Mouse (Mus musculus) forebrain, postnatal 0 days (tissue): ENCODE measurements around the gene Cnot8. TPM values are rescaled to one million over a fixed set of nuclear protein-coding genes. Genes with fewer than 3 reads are reported as not detected.

Experiments
- ATAC-seq: fragments of 200-750 bp; cut with Nextera tagmentation; 2 replicates; pipeline ENCODE4 v1.8.0; 2017; ENCODE audit warnings: mild to moderate bottlenecking, moderate library complexity
- DNase-seq: peaks from one replicate; pipeline ENCODE4 v3.0.0-alpha.2; 2015
- H3K27ac ChIP-seq: fragments of 300-500 bp; sonication (generic); 2 replicates; pipeline ENCODE4 v1.5.1; 2014; ENCODE audit warnings: low read depth, mild to moderate bottlenecking, antibody characterized with exemption, low read length, moderate library complexity, mixed read lengths
- H3K27me3 ChIP-seq: fragments of 300-500 bp; sonication (generic); 2 replicates; pipeline ENCODE4 v1.6.1; 2014; ENCODE audit warnings: mild to moderate bottlenecking, low read length, mixed read lengths; ENCODE audit not compliant: insufficient read depth
- H3K36me3 ChIP-seq: fragments of 300-500 bp; sonication (generic); 2 replicates; pipeline ENCODE4 v1.6.1; 2014; ENCODE audit warnings: mild to moderate bottlenecking, moderate library complexity; ENCODE audit not compliant: insufficient read depth
- H3K4me1 ChIP-seq: fragments of 300-500 bp; sonication (generic); 2 replicates; pipeline ENCODE4 v1.6.1; 2014; ENCODE audit warnings: antibody characterized with exemption; ENCODE audit not compliant: insufficient read depth
- H3K4me2 ChIP-seq: fragments of 300-500 bp; sonication (generic); 2 replicates; pipeline ENCODE4 v1.6.1; 2014; ENCODE audit warnings: low read depth, mild to moderate bottlenecking, moderate library complexity
- H3K4me3 ChIP-seq: fragments of 300-500 bp; sonication (generic); 2 replicates; pipeline ENCODE4 v1.5.1; 2014; ENCODE audit warnings: low read depth, low read length, mixed read lengths
- H3K9ac ChIP-seq: fragments of 300-500 bp; sonication (generic); 2 replicates; pipeline ENCODE4 v1.6.1; 2014; ENCODE audit warnings: mild to moderate bottlenecking
- H3K9me3 ChIP-seq: fragments of 300-500 bp; sonication (generic); 2 replicates; pipeline ENCODE4 v1.6.1; 2016; ENCODE audit warnings: low read length
- CTCF ChIP-seq: sonication (generic); IDR thresholded peaks from 2 replicates; pipeline ENCODE4 v1.5.1; 2016; ENCODE audit warnings: antibody characterized with exemption, control low read depth, low read depth
- WGBS: fragments of 180-500 bp; shearing (Covaris S2); extraction: QIAGEN DNeasy Blood & Tissue Kit; methylation state at CpG from one replicate; pipeline ENCODE4 v1.1.7; 2014; 5-methylcytosine and 5-hydroxymethylcytosine counted together
- polyA plus RNA-seq: library from polyadenylated mRNA; unstranded; fragments of >200 nt; fragmentation: Nextera tagmentation; extraction: Ambion mirVana; gene quantifications from 2 replicates; pipeline ENCODE4 v1.2.1, GENCODE M21; 2015
- total RNA-seq: library from RNA; depleted of rRNA; stranded (reverse); fragments of >200 nt; gene quantifications from 2 replicates; pipeline ENCODE4 v1.2.3, GENCODE M21; 2014

Gene Cnot8
- total and polyA plus RNA-seq, 2 experiments from 2014 or later = 107 to 121 TPM

- Histone ChIP-seq H3K36me3 (peaks cover 82% of the 10 kb centered on the region), H3K27me3 (no peaks in the 10 kb centered on the region), H3K9me3 (no peaks in the 10 kb centered on the region), H3K9ac (no peak overlapping the region), H3K4me1 (no peaks in the 10 kb centered on the region), H3K4me3 (no peak overlapping the region), H3K27ac (no peak overlapping the region), H3K4me2 (no peak overlapping the region)
- ATAC-seq (no peak), DNase-seq (no peak)
- TF ChIP-seq CTCF = no peak
- WGBS = 82% methylated on average over 6 of the region's 6 CpGs
Measured at GRCm38 (mm10) chr11:58129302-58129843, 25.4 kb downstream of the Cnot8 start.

- Histone ChIP-seq H3K36me3 (peaks cover 90% of the 10 kb centered on the region), H3K27me3 (no peaks in the 10 kb centered on the region), H3K4me2 (no peak overlapping the region), H3K4me3 (no peak overlapping the region), H3K27ac (no peak overlapping the region), H3K4me1 (no peaks in the 10 kb centered on the region), H3K9me3 (no peaks in the 10 kb centered on the region), H3K9ac (no peak overlapping the region)
- whole genome bisulfite sequencing = 95% methylated on average over 3 of the region's 3 CpGs
- ATAC-seq (no peak), DNase-seq (no peak)
- no peak for TF ChIP-seq CTCF
Measured at GRCm38 (mm10) chr11:58132026-58132425, 28.1 kb downstream of the Cnot8 start.

- H3K27me3 ChIP-seq = no peaks in the 10 kb centered on the region
- no peak overlapping the region for H3K9ac ChIP-seq
- peaks cover 76% of the 10 kb centered on the region for H3K36me3 ChIP-seq
- no peak for ATAC-seq
- H3K9me3 ChIP-seq = no peaks in the 10 kb centered on the region
- H3K4me1 ChIP-seq = no peaks in the 10 kb centered on the region
- TF ChIP-seq CTCF = no peak
- no peak for DNase-seq
- H3K4me3 ChIP-seq = no peak overlapping the region
- H3K4me2 ChIP-seq = no peak overlapping the region
- no peak overlapping the region for H3K27ac ChIP-seq
Measured at GRCm38 (mm10) chr11:58134869-58135268, 30.9 kb downstream of the Cnot8 start.

- no peak for DNase-seq
- no peak for ATAC-seq
- Histone ChIP-seq H3K9me3 (no peaks in the 10 kb centered on the region), H3K27ac (no peak overlapping the region), H3K4me3 (no peak overlapping the region), H3K4me2 (no peak overlapping the region), H3K27me3 (no peaks in the 10 kb centered on the region), H3K4me1 (no peaks in the 10 kb centered on the region), H3K36me3 (peaks cover 74% of the 10 kb centered on the region), H3K9ac (no peak overlapping the region)
- TF ChIP-seq CTCF = no peak
Measured at GRCm38 (mm10) chr11:58135296-58135695, 31.3 kb downstream of the Cnot8 start.

- H3K27me3 ChIP-seq = no peaks in the 10 kb centered on the region
- 89% methylated on average over 6 of the region's 6 CpGs for WGBS
- ATAC-seq = no peak
- peaks cover 75% of the 10 kb centered on the region for H3K36me3 ChIP-seq
- TF ChIP-seq CTCF = no peak
- H3K4me1 ChIP-seq = no peaks in the 10 kb centered on the region
- H3K27ac ChIP-seq = no peak overlapping the region
- no peak overlapping the region for H3K9ac ChIP-seq
- no peaks in the 10 kb centered on the region for H3K9me3 ChIP-seq
- H3K4me3 ChIP-seq = no peak overlapping the region
- DNase-seq = no peak
- no peak overlapping the region for H3K4me2 ChIP-seq
Measured at GRCm38 (mm10) chr11:58136677-58137076, 32.7 kb downstream of the Cnot8 start.

- no peak overlapping the region for H3K4me2 ChIP-seq
- no peak for DNase-seq
- ATAC-seq = no peak
- 87% methylated on average over 11 of the region's 11 CpGs for WGBS
- no peaks in the 10 kb centered on the region for H3K9me3 ChIP-seq
- no peaks in the 10 kb centered on the region for H3K4me1 ChIP-seq
- no peaks in the 10 kb centered on the region for H3K27me3 ChIP-seq
- TF ChIP-seq CTCF = no peak
- H3K27ac ChIP-seq = no peak overlapping the region
- H3K9ac ChIP-seq = no peak overlapping the region
- H3K36me3 ChIP-seq = peaks cover 68% of the 10 kb centered on the region
- no peak overlapping the region for H3K4me3 ChIP-seq
Measured at GRCm38 (mm10) chr11:58138821-58139220, 34.9 kb downstream of the Cnot8 start.

GRCm38 (mm10) chr11:58139466-58139865 lies 35.5 kb downstream of the Cnot8 start:
- DNase-seq (no peak), ATAC-seq (no peak)
- no peak for TF ChIP-seq CTCF
- no peak overlapping the region for H3K4me3 ChIP-seq
- no peaks in the 10 kb centered on the region for H3K9me3 ChIP-seq
- no peak overlapping the region for H3K27ac ChIP-seq
- no peaks in the 10 kb centered on the region for H3K4me1 ChIP-seq
- WGBS = 89% methylated on average over 3 of the region's 3 CpGs
- H3K4me2 ChIP-seq = no peak overlapping the region
- H3K9ac ChIP-seq = no peak overlapping the region
- H3K36me3 ChIP-seq = peaks cover 68% of the 10 kb centered on the region
- no peaks in the 10 kb centered on the region for H3K27me3 ChIP-seq
